Mouse (Mus musculus) left cerebral cortex, adult 9 months (tissue): ENCODE results near the gene Rpl36.

Experiments
- DNase-seq, 2 experiments: peaks; one replicate each; pipeline ENCODE4 v3.0.0; 2022; ENCODE audit warnings: low spot score in 2 of 2

The Rpl36 gene

DNA sequence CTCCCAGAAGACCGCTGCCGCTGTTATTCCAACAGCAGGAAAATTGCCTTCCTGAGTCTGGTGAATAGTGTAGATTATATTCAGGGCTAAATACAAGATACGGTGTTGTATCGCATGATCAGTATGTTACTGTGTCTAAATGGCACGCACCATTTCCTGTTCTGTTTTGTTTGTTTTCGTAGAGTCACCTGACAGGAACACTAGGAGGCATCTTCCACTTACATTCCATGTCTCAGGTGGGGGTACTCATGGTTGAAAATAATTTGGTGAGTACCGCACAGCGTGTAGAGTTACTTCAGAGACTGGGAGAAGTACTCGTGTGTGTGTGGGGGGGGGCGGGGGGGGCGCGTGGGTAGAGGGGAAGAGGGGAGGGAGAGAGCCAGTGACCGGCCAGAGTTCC, 34.3 kb downstream of the Rpl36 start:
- no peak for DNase-seq

DNA sequence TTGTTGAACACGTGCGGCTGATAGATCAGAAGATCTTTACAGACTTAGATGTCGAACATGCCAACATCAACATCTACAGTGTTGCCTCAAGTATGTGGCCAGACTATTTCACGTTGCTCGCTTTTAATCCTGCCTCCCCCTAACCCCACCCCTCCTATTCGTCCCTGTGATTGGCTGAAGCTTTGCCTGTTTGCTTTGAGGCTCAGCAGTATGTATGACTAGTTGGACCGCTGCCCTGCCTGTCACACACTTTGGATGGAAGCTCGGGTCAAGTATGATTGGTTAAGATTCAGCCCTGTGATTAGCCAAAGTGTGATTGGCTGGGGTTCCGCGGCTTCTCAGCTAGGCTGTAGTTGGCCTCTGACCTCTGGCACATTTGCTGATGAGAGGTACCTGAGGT, 38.6 kb downstream of the Rpl36 start:
- DNase-seq: no peak

DNA sequence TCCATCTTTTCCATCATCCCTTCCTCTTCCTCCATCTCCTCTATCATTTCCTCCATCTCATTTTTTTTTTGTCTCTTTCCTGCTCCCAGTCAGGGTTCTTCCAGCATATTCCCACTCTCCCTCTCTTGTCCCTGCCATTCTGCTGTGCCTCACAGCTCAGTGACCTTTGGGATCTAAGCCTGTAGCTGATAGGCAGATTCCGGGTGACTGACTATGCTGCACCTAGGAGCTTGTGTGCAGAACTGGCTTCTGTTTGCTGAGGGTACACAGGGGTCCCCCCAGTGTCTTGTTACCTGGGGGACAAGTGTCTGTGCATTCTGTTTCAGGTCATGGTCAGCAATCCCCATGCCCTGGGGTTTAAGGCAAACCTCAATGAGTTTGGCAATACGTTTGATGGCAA, 41.6 kb downstream of the Rpl36 start:
- DNase-seq: no peak

DNA sequence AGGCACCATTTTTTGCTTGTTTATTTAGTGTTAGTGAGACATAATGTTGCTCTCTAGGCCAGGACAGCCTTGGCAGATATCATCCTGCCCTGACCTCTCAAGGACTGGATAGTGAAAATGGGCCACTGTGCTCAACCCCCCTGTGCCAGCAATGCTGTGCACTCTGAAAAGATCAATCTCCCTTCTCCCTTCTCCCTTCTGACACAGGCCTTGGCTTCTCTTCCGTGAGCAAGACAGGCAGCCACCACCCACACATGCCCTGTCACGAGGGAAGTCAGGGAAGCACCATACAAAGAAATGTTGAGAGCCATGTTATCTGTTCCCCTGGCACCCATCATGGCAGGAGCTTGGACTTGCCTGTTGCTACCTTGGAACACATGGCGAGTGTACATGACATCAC, 42.1 kb downstream of the Rpl36 start:
- no peak for DNase-seq

DNA sequence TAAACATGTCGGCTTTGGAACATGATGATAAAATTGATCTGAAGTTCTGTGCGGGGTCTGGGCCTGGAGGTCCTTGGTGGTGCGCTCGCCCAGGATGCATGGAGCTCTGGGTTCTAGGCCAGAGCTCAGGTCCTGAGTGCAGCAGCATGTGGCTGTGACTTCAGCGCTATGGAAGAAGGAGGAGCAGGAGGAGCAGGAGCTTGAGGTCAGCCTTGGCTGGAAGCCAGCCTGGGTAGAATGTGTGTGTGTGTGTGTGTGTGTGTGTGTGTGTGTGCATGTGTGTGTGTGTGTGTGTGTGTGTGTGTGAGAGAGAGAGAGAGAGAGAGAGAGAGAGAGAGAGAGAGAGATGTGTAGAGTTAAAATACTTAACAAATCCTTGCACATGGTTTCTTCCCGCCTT, 43.0 kb downstream of the Rpl36 start:
- no peak for DNase-seq

DNA sequence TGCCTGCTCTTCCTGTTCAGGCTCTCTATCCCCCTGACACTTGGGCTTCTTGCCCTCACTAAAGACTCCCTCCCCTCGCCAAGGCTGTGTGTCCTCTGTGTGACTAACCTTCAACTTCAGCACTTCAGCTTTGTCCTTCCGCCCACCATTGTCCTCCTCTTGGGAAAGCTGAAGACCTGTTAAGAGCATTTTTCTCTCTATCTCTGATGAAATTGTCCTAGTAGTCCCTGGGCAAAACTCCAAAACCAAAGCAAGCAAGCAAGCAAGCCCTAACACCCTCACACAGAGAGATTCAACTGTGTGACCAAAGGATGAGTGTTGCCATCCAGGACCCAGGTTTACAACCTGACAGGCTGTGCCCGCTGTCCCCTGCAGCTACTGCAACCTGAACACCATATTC, 50.4 kb downstream of the Rpl36 start:
- DNase-seq: no peak
